8 mouse cellular contexts compared by ENCODE assay signal in the genomic region with DNA sequence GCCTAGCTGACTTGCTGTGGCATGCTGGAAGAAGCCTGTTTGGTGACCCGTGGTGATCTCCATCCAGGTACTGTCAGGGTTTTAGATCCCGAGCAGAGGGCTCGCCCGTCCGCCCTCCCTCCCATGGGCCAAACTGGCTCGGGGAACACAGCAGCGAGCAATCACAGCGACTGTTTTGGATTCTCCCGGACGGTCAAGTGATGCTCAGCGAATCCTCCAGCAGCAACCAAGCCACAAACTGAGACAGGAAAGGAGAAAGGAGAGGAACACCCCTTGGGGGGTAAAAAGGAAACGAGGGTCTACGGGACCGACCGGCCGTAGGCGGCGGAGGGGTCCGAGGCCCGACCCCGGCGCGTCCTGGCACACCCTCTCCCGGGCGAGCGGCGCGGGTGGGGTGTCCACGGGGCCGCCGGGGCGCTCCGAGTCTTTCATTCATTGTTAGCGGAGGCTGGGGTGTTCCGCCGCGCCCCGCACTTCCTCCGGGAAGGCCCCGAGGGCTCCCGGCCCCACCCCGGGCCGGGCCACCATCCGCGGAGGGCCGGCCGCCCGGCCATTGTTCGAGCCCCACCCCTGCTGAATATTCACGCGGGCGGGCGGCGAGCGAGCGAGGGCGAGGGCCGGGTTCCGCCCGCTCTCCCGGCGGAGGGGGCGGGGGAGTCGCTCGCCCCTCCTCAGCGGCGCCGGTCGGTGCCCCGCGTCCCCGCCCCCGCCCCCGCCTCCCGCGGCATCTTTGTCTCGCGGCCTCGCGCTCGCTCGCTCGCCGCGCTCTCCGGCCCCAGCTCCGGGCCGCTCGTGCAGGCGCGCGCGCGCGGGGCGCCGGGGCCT. TPM values are rescaled to one million over a fixed set of nuclear protein-coding genes. Genes with fewer than 3 reads are reported as not detected.
DNase-seq lines count a peak whose midpoint lies in the region; ATAC-seq and TF ChIP-seq lines count a peak whose summit lies in the region.

A gene (plus strand): TSS at position 733 of the 825 bp plus-strand sequence.

- H3K4me2 ChIP-seq in forebrain, embryonic 15.5 days (replicated peaks): peak within 1 kb of the TSS; percentile 79
- H3K4me2 ChIP-seq in lung, embryonic 15.5 days: peak within 1 kb of the TSS; percentile 60

- peak; percentile 80 for DNase-seq in cerebellum, adult 11-12 months
- peak; percentile 78 for DNase-seq in heart, postnatal 25 days (ENCODE audit: low spot score)
- DNase-seq in layer of hippocampus, adult 18-20 months (ENCODE audit: low spot score in 2 of 2): peak in 1 of 2 experiments; percentile 67
- peak; percentile 70 for DNase-seq in thymus, adult 2 months

- H3K27me3 ChIP-seq in E14TG2a.4 (ENCODE audit: insufficient read depth, low read length): peaks cover 19% of the 10 kb centered on the region
- no peaks in the 10 kb centered on the region for H3K27me3 ChIP-seq in forebrain, embryonic 15.5 days
- no peaks in the 10 kb centered on the region for H3K27me3 ChIP-seq in lung, embryonic 15.5 days
- no peaks in the 10 kb centered on the region for H3K27me3 ChIP-seq in thymus, adult 2 months (ENCODE audit: control insufficient read depth, insufficient read depth, low read length)

- peak; percentile 84 for ATAC-seq in forebrain, embryonic 15.5 days (replicated peaks)
- ATAC-seq in lung, embryonic 15.5 days (ENCODE audit: borderline replicate concordance, extremely low read depth, low FRiP score, low TSS enrichment): peak; percentile 90

- no peak for TF ChIP-seq POLR2A in olfactory bulb, adult 2 months (IDR thresholded peaks at IDR 0.05; ENCODE audit: insufficient read depth, low read depth, low read length)
- peak; percentile 70; the same call in 1 of the 2 replicates for TF ChIP-seq POLR2A in thymus, adult 2 months (IDR thresholded peaks at IDR 0.05; ENCODE audit: control insufficient read depth, extremely low read depth, insufficient read depth, low read length, poor library complexity)

- H3K9me3 ChIP-seq in E14TG2a.4 (ENCODE audit: low read length): peaks cover 4% of the 10 kb centered on the region
- H3K9me3 ChIP-seq in forebrain, embryonic 15.5 days: no peaks in the 10 kb centered on the region
- no peaks in the 10 kb centered on the region for H3K9me3 ChIP-seq in lung, embryonic 15.5 days

- under 1% methylated on average over 52 of the region's 97 CpGs for WGBS in forebrain, embryonic 15.5 days
- under 1% methylated on average over 65 of the region's 97 CpGs for WGBS in lung, embryonic 15.5 days
- 3% methylated on average over 97 of the region's 97 CpGs for WGBS in olfactory bulb, adult 2 months
- 5% methylated on average over 97 of the region's 97 CpGs for WGBS in thymus, adult 2 months

- peak within 1 kb of the TSS; percentile 85 for H3K4me3 ChIP-seq in E14TG2a.4 (replicated peaks; ENCODE audit: low read length)
- peak within 1 kb of the TSS; percentile 99 for H3K4me3 ChIP-seq in forebrain, embryonic 15.5 days
- H3K4me3 ChIP-seq in lung, embryonic 15.5 days: peak within 1 kb of the TSS; percentile 81
- peak within 1 kb of the TSS; percentile 99 for H3K4me3 ChIP-seq in olfactory bulb, adult 2 months (ENCODE audit: insufficient read depth, low read depth, low read length)
- H3K4me3 ChIP-seq in thymus, adult 2 months (ENCODE audit: control insufficient read depth, insufficient read depth, low read length): peak within 1 kb of the TSS; percentile 95

- intact Hi-C loops in heart, postnatal 25 days (cut with DNase I): loop anchor here (1.0 to 5.0 kb wide), 2 partner anchors 37 to 138 kb away; no protein-coding TSS in a partner anchor

- H3K27ac ChIP-seq in forebrain, embryonic 15.5 days (replicated peaks): peak within 1 kb of the TSS; percentile 100
- H3K27ac ChIP-seq in lung, embryonic 15.5 days: peak within 1 kb of the TSS; percentile 96
- peak within 1 kb of the TSS; percentile 87 for H3K27ac ChIP-seq in olfactory bulb, adult 2 months (ENCODE audit: insufficient read depth, low read depth, low read length)
- peak within 1 kb of the TSS; percentile 91 for H3K27ac ChIP-seq in thymus, adult 2 months (ENCODE audit: control insufficient read depth, insufficient read depth, low read length)

- no peak for TF ChIP-seq CTCF in E14TG2a.4 (conservative IDR thresholded peaks at IDR 0.05; ENCODE audit: low read length)
- TF ChIP-seq CTCF in olfactory bulb, adult 2 months (IDR thresholded peaks at IDR 0.05; ENCODE audit: insufficient read depth, low read depth, low read length): no peak
- TF ChIP-seq CTCF in thymus, adult 2 months (IDR thresholded peaks at IDR 0.05; ENCODE audit: borderline replicate concordance, control insufficient read depth, extremely low read depth, insufficient read depth, low read length, poor library complexity): no peak

- peaks cover 64% of the 10 kb centered on the region for H3K4me1 ChIP-seq in E14TG2a.4 (replicated peaks; ENCODE audit: low read depth, low read length)
- peaks cover 37% of the 10 kb centered on the region for H3K4me1 ChIP-seq in forebrain, embryonic 15.5 days
- peaks cover 40% of the 10 kb centered on the region for H3K4me1 ChIP-seq in lung, embryonic 15.5 days
- H3K4me1 ChIP-seq in olfactory bulb, adult 2 months (ENCODE audit: control insufficient read depth, insufficient read depth, low read length): peaks cover 11% of the 10 kb centered on the region; the same call in 1 of the 2 replicates
- peaks cover 39% of the 10 kb centered on the region for H3K4me1 ChIP-seq in thymus, adult 2 months (replicated peaks; ENCODE audit: control insufficient read depth, insufficient read depth, low read length)

- H3K9ac ChIP-seq in forebrain, embryonic 15.5 days (replicated peaks): peak within 1 kb of the TSS; percentile 100
- peak within 1 kb of the TSS; percentile 99 for H3K9ac ChIP-seq in lung, embryonic 15.5 days

- peaks cover 16% of the 10 kb centered on the region for H3K36me3 ChIP-seq in E14TG2a.4 (ENCODE audit: insufficient read depth, low read length)
- peaks cover 5% of the 10 kb centered on the region; the same call in 1 of the 2 replicates for H3K36me3 ChIP-seq in forebrain, embryonic 15.5 days
- H3K36me3 ChIP-seq in lung, embryonic 15.5 days: peaks cover 10% of the 10 kb centered on the region
- no peaks in the 10 kb centered on the region for H3K36me3 ChIP-seq in thymus, adult 2 months (ENCODE audit: control insufficient read depth, insufficient read depth, low read length)

RNA-seq across cellular contexts. Expression of the gene that starts here (rescaled TPM):
- polyA plus RNA-seq in forebrain, embryonic 15.5 days (2015; fragmentation: Nextera tagmentation; extraction: Ambion mirVana): 55.7 and 60.2 TPM in 2 replicates
- total RNA-seq in heart, postnatal 25 days (2021): 100 to 1,000 TPM; 155 to 174 TPM
- total RNA-seq in layer of hippocampus, adult 18-20 months (2021): 100 to 1,000 TPM; 112 to 117 TPM
- polyA plus RNA-seq in lung, embryonic 15.5 days (2015; fragmentation: Nextera tagmentation; extraction: Ambion mirVana): 30.9 and 39.5 TPM in 2 replicates
- polyA plus RNA-seq in olfactory bulb, adult 2 months (2012; ENCODE audit: insufficient read depth, insufficient read length, low replicate concordance, missing spikeins): 300 and 913 TPM in 2 replicates
- 164 and 167 TPM in 2 replicates for polyA plus RNA-seq in thymus, adult 2 months (2012; rRNA removed)
